ENCODE assay signal across 9 mouse cellular contexts in the genomic region with DNA sequence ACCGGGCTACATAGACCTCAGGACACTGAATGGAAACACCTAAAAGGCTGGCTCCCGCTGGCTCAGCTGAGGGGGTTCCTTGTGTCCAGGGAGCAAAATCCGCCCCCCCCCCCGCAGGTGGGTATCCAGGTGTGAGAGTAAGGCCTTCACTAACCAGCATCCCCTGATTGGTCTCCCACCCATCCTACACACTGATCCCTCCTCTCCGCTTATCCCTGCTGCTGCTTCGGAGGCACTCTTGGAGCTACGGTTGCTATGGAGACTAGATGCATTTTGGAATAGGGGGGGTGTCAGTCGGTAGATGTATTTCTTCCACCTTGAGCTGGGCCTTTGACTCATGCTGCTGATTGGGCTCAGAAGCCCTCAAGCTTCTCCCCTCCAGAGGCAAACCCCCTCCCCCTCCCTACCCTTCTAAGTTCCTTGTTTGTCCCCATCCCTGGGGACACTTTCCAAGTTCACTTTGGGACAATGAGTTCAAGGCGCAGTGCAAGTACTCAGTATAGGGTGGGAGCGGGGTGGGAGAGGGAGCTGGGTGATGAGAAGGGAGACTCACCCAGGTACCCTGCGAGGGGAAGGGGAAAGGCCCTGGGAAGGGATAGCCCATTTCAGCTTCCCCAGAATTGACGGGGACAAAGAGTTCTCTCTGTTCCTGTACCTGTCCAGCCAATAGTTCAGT. TPM values are rescaled to one million over a fixed set of nuclear protein-coding genes. Genes with fewer than 3 reads are reported as not detected.
DNase-seq lines count a peak whose midpoint lies in the region; TF ChIP-seq lines count a peak whose summit lies in the region.
"Had no signal": no experiment of that assay in that cellular context is flagged by ENCODE, and none has a peak within 500 bp of the region (broad histone marks: within the 10 kb centered on the region; RNA-seq: fewer than 3 reads in every experiment).

No protein-coding gene starts in this region.

- H3ac ChIP-seq in C2C12 (ENCODE audit: control insufficient read depth, insufficient read length, low read depth) = no peak overlapping the region

- no peak for TF ChIP-seq CTCF in C2C12 (IDR thresholded peaks at IDR 0.05; ENCODE audit: control insufficient read depth, insufficient read depth, insufficient read length)

- H3K4me1 ChIP-seq in hindbrain, embryonic 10.5 days (replicated peaks) = peaks cover 61% of the 10 kb centered on the region
- peaks cover 68% of the 10 kb centered on the region for H3K4me1 ChIP-seq in midbrain, embryonic 10.5 days

- H3K27ac ChIP-seq in hindbrain, embryonic 10.5 days = peak overlapping the region; percentile 84; the same call in 1 of the 2 replicates
- peak overlapping the region; percentile 83 for H3K27ac ChIP-seq in midbrain, embryonic 10.5 days (replicated peaks)

- WGBS in hindbrain, embryonic 10.5 days = 2% methylated on average over 12 of the region's 12 CpGs
- WGBS in midbrain, embryonic 10.5 days = 2% methylated on average over 12 of the region's 12 CpGs

- peak; percentile 65 for DNase-seq in cerebellum, adult 11-12 months
- no peak for DNase-seq in cerebellum, postnatal 4 days (ENCODE audit: low spot score in 2 of 2)
- DNase-seq in hindbrain, embryonic 10.5 days (ENCODE audit: low spot score) = no peak
- no peak for DNase-seq in midbrain, embryonic 10.5 days (ENCODE audit: low spot score)
- peak; percentile 93 for DNase-seq in telencephalon, adult 2 months (ENCODE audit: low read depth, low spot score)
- no peak for DNase-seq in spleen, postnatal 4 days (ENCODE audit: low spot score in 2 of 2)
- DNase-seq in adrenal gland, postnatal 25 days = no peak

- no peaks in the 10 kb centered on the region for H3K36me3 ChIP-seq in C2C12 (ENCODE audit: control insufficient read depth, insufficient read depth)
- no peaks in the 10 kb centered on the region for H3K36me3 ChIP-seq in hindbrain, embryonic 10.5 days
- no peaks in the 10 kb centered on the region for H3K36me3 ChIP-seq in midbrain, embryonic 10.5 days

- H3K79me2 ChIP-seq in C2C12 (ENCODE audit: control insufficient read depth, insufficient read depth) = no peaks in the 10 kb centered on the region

- H3K4me3 ChIP-seq in C2C12 (ENCODE audit: insufficient read depth, poor library complexity, severe bottlenecking) = peak overlapping the region; percentile 14
- peak overlapping the region; percentile 78 for H3K4me3 ChIP-seq in hindbrain, embryonic 10.5 days
- peak overlapping the region; percentile 73 for H3K4me3 ChIP-seq in midbrain, embryonic 10.5 days

- H3K79me3 ChIP-seq in C2C12 (ENCODE audit: low read depth) = no peaks in the 10 kb centered on the region

- H3K27me3 ChIP-seq in C2C12 (ENCODE audit: control insufficient read depth, insufficient read depth, insufficient read length) = peaks cover 4% of the 10 kb centered on the region
- H3K27me3 ChIP-seq in hindbrain, embryonic 10.5 days (ENCODE audit: insufficient read depth, poor library complexity, severe bottlenecking) = peaks cover 83% of the 10 kb centered on the region
- H3K27me3 ChIP-seq in midbrain, embryonic 10.5 days (ENCODE audit: low read depth, poor library complexity, severe bottlenecking) = peaks cover 82% of the 10 kb centered on the region

- no peaks in the 10 kb centered on the region for H3K9me3 ChIP-seq in hindbrain, embryonic 10.5 days
- no peaks in the 10 kb centered on the region; the same call in 1 of the 2 replicates for H3K9me3 ChIP-seq in midbrain, embryonic 10.5 days (replicated peaks)

TF ChIP-seq in C2C12, 6 proteins besides CTCF, POLR2A, EP300 and RAD21:
- no peak for TF ChIP-seq MAX (IDR thresholded peaks at IDR 0.05)
- no peak for TF ChIP-seq MYOG (IDR thresholded peaks at IDR 0.05; ENCODE audit: control insufficient read depth, extremely low read depth, insufficient read length)
- no peak for TF ChIP-seq CEBPB (IDR thresholded peaks at IDR 0.05; ENCODE audit: low read depth)
- no peak for TF ChIP-seq USF1 (IDR thresholded peaks at IDR 0.05; ENCODE audit: low read depth)
- no peak for TF ChIP-seq MYOD1 (IDR thresholded peaks at IDR 0.05; ENCODE audit: control insufficient read depth, insufficient read length, low read depth)
- no peak for TF ChIP-seq FOSL1 (IDR thresholded peaks at IDR 0.05; ENCODE audit: insufficient read depth, low read length, poor library complexity, severe bottlenecking)

RNA-seq across cellular contexts. Expression of gene Agap2, which starts 3.1 kb away (rescaled TPM):
- polyA plus RNA-seq in C2C12 (2012; fragmentation: generic; extraction: Trizol) = 3.2 TPM
- 0.12 and 0.33 TPM in 2 replicates for polyA plus RNA-seq in hindbrain, embryonic 10.5 days (2016; fragmentation: Nextera tagmentation; extraction: Ambion mirVana)
- 0.10 and 0.19 TPM in 2 replicates for polyA plus RNA-seq in midbrain, embryonic 10.5 days (2016; fragmentation: Nextera tagmentation; extraction: Ambion mirVana)
- total RNA-seq in adrenal gland, postnatal 25 days (2021) = 2.6 and 3.8 TPM in 2 replicates

RNA-seq across cellular contexts. Expression of gene Tspan31, which starts 8.1 kb away (rescaled TPM):
- 118 TPM for polyA plus RNA-seq in C2C12 (2012; fragmentation: generic; extraction: Trizol)
- 177 and 187 TPM in 2 replicates for polyA plus RNA-seq in hindbrain, embryonic 10.5 days (2016; fragmentation: Nextera tagmentation; extraction: Ambion mirVana)
- polyA plus RNA-seq in midbrain, embryonic 10.5 days (2016; fragmentation: Nextera tagmentation; extraction: Ambion mirVana) = 197 and 208 TPM in 2 replicates
- 103 and 108 TPM in 2 replicates for total RNA-seq in adrenal gland, postnatal 25 days (2021)

RNA-seq across cellular contexts. Expression of gene Cdk4, which starts 14.8 kb away (rescaled TPM):
- 714 TPM for polyA plus RNA-seq in C2C12 (2012; fragmentation: generic; extraction: Trizol)
- 2,665 and 2,802 TPM in 2 replicates for polyA plus RNA-seq in hindbrain, embryonic 10.5 days (2016; fragmentation: Nextera tagmentation; extraction: Ambion mirVana)
- 2,811 and 2,916 TPM in 2 replicates for polyA plus RNA-seq in midbrain, embryonic 10.5 days (2016; fragmentation: Nextera tagmentation; extraction: Ambion mirVana)
- 218 and 247 TPM in 2 replicates for total RNA-seq in adrenal gland, postnatal 25 days (2021)

RNA-seq across cellular contexts. Expression of gene March9, which starts 18.2 kb away (rescaled TPM):
- polyA plus RNA-seq in C2C12 (2012; fragmentation: generic; extraction: Trizol) = 3.0 TPM
- polyA plus RNA-seq in hindbrain, embryonic 10.5 days (2016; fragmentation: Nextera tagmentation; extraction: Ambion mirVana) = 1.2 and 1.6 TPM in 2 replicates
- polyA plus RNA-seq in midbrain, embryonic 10.5 days (2016; fragmentation: Nextera tagmentation; extraction: Ambion mirVana) = 1.3 and 1.7 TPM in 2 replicates
- total RNA-seq in adrenal gland, postnatal 25 days (2021) = 8.6 and 10.9 TPM in 2 replicates
- polyA plus RNA-seq: liver, embryonic 16.5 days had no signal

RNA-seq across cellular contexts. Expression of gene Cyp27b1, which starts 30.1 kb away (rescaled TPM):
- polyA plus RNA-seq in C2C12 (2012; fragmentation: generic; extraction: Trizol) = 0.20 TPM
- 0.06 and 0.34 TPM in 2 replicates for polyA plus RNA-seq in hindbrain, embryonic 10.5 days (2016; fragmentation: Nextera tagmentation; extraction: Ambion mirVana)
- polyA plus RNA-seq in midbrain, embryonic 10.5 days (2016; fragmentation: Nextera tagmentation; extraction: Ambion mirVana) = 0.07 and 0.22 TPM in 2 replicates
- total RNA-seq in adrenal gland, postnatal 25 days (2021) = 0.33 TPM in 1 of 2 replicates, not detected in the other

Comparison
In these comparisons a context has a peak if more than half of its experiments do, and no peak if none do; other contexts are left out.
1. DNase-seq: peak in cerebellum, adult 11-12 months (single experiment) and telencephalon, adult 2 months (single experiment); none in cerebellum, postnatal 4 days (0 of 2), hindbrain, embryonic 10.5 days (single experiment), midbrain, embryonic 10.5 days (single experiment), spleen, postnatal 4 days (0 of 2) and adrenal gland, postnatal 25 days (single experiment).
2. H3K4me3 ChIP-seq: peak in every context shown above with its lines; median percentile 78 in hindbrain, embryonic 10.5 days; 73 in midbrain, embryonic 10.5 days; 14 in C2C12.